Mouse (Mus musculus) heart, embryonic 11.5 days (tissue): ENCODE results near the gene Ptprn2. TPM values are rescaled to one million over a fixed set of nuclear protein-coding genes. Genes with fewer than 3 reads are reported as not detected.

Experiments used
- ATAC-seq: fragments of 200-750 bp; cut with Nextera tagmentation; replicated peaks from 2 replicates; pipeline ENCODE4 v1.8.0; 2017; ENCODE audit warnings: moderate library complexity; ENCODE audit not compliant: insufficient number of reproducible peaks, low FRiP score, low TSS enrichment
- H3K27ac ChIP-seq: fragments of 300-500 bp; sonication (generic); 2 replicates; pipeline ENCODE4 v1.5.1; 2014; ENCODE audit warnings: mild to moderate bottlenecking, low read depth, low read length
- H3K27me3 ChIP-seq: fragments of 300-500 bp; sonication (generic); 2 replicates; pipeline ENCODE4 v1.6.1; 2014; ENCODE audit warnings: mild to moderate bottlenecking, low read length, mixed read lengths; ENCODE audit not compliant: control insufficient read depth, insufficient read depth
- H3K36me3 ChIP-seq: fragments of 300-500 bp; sonication (generic); 2 replicates; pipeline ENCODE4 v1.6.1; 2014; ENCODE audit warnings: mild to moderate bottlenecking, low read length, moderate library complexity, mixed read lengths; ENCODE audit not compliant: control insufficient read depth, insufficient read depth
- H3K4me1 ChIP-seq: fragments of 300-500 bp; sonication (generic); 2 replicates; pipeline ENCODE4 v1.6.1; 2014; ENCODE audit warnings: low read length; ENCODE audit not compliant: control insufficient read depth, insufficient read depth
- H3K4me2 ChIP-seq: fragments of 300-500 bp; sonication (generic); 2 replicates; pipeline ENCODE4 v1.6.1; 2014; ENCODE audit warnings: mild to moderate bottlenecking, moderate library complexity
- H3K4me3 ChIP-seq: fragments of 300-500 bp; sonication (generic); 2 replicates; pipeline ENCODE4 v1.5.1; 2014; ENCODE audit warnings: low read depth, low read length
- H3K9ac ChIP-seq: fragments of 300-500 bp; sonication (generic); 2 replicates; pipeline ENCODE4 v1.6.1; 2014; ENCODE audit warnings: mild to moderate bottlenecking, low read depth, low read length, moderate library complexity
- H3K9me3 ChIP-seq: fragments of 300-500 bp; sonication (generic); replicated peaks from 2 replicates; pipeline ENCODE4 v1.6.1; 2016; ENCODE audit warnings: low read length; ENCODE audit not compliant: control insufficient read depth
- WGBS: fragments of 180-500 bp; shearing (Covaris S2); extraction: QIAGEN DNeasy Blood & Tissue Kit; methylation state at CpG from one replicate; pipeline ENCODE4 v1.1.7; 2014; ENCODE audit not compliant: insufficient replicate concordance; 5-methylcytosine and 5-hydroxymethylcytosine counted together
- polyA plus RNA-seq: library from polyadenylated mRNA; unstranded; fragments of >200 nt; fragmentation: Nextera tagmentation; extraction: Ambion mirVana; gene quantifications from 2 replicates; pipeline ENCODE4 v1.2.1, GENCODE M21; 2014

Gene Ptprn2
- polyA plus RNA-seq, 1 experiment from 2014 or later: not detected

- WGBS: 84% methylated on average over 5 of the region's 5 CpGs
- Histone ChIP-seq H3K9me3 (no peaks in the 10 kb centered on the region), H3K4me1 (no peaks in the 10 kb centered on the region), H3K4me3 (no peak overlapping the region), H3K27me3 (no peaks in the 10 kb centered on the region), H3K36me3 (no peaks in the 10 kb centered on the region), H3K4me2 (no peak overlapping the region), H3K27ac (no peak overlapping the region), H3K9ac (no peak overlapping the region)
- no peak for ATAC-seq
These were observed 317.8 kb downstream of the Ptprn2 start for GRCm38 (mm10) chr12:116803331-116803730.

GRCm38 (mm10) chr12:116804712-116805111 lies 319.2 kb downstream of the Ptprn2 start:
- Histone ChIP-seq H3K36me3 (no peaks in the 10 kb centered on the region), H3K9me3 (no peaks in the 10 kb centered on the region), H3K9ac (no peak overlapping the region), H3K27ac (no peak overlapping the region), H3K4me1 (no peaks in the 10 kb centered on the region), H3K4me2 (no peak overlapping the region), H3K27me3 (no peaks in the 10 kb centered on the region), H3K4me3 (no peak overlapping the region)
- ATAC-seq: no peak
- WGBS: 51% methylated on average over 2 of the region's 2 CpGs

- Histone ChIP-seq H3K4me1 (no peaks in the 10 kb centered on the region), H3K4me3 (no peak overlapping the region), H3K9ac (no peak overlapping the region), H3K4me2 (no peak overlapping the region), H3K36me3 (no peaks in the 10 kb centered on the region), H3K9me3 (no peaks in the 10 kb centered on the region), H3K27ac (no peak overlapping the region), H3K27me3 (no peaks in the 10 kb centered on the region)
- WGBS: 37% methylated on average over 2 of the region's 2 CpGs
- no peak for ATAC-seq
These were observed 319.7 kb downstream of the Ptprn2 start for GRCm38 (mm10) chr12:116805129-116805809.

GRCm38 (mm10) chr12:116806089-116806488 lies 320.6 kb downstream of the Ptprn2 start:
- H3K4me3 ChIP-seq: no peak overlapping the region
- no peaks in the 10 kb centered on the region for H3K9me3 ChIP-seq
- H3K4me2 ChIP-seq: no peak overlapping the region
- no peak overlapping the region for H3K9ac ChIP-seq
- no peaks in the 10 kb centered on the region for H3K4me1 ChIP-seq
- ATAC-seq: no peak
- H3K27ac ChIP-seq: no peak overlapping the region
- H3K27me3 ChIP-seq: no peaks in the 10 kb centered on the region
- no peaks in the 10 kb centered on the region for H3K36me3 ChIP-seq
- 82% methylated on average over 2 of the region's 2 CpGs for WGBS

- no peaks in the 10 kb centered on the region for H3K36me3 ChIP-seq
- H3K9me3 ChIP-seq: no peaks in the 10 kb centered on the region
- WGBS: 77% methylated on average over 5 of the region's 5 CpGs
- ATAC-seq: no peak
- no peak overlapping the region for H3K27ac ChIP-seq
- no peak overlapping the region for H3K9ac ChIP-seq
- no peaks in the 10 kb centered on the region for H3K27me3 ChIP-seq
- no peaks in the 10 kb centered on the region for H3K4me1 ChIP-seq
- no peak overlapping the region for H3K4me3 ChIP-seq
- H3K4me2 ChIP-seq: no peak overlapping the region
These were observed 327.5 kb downstream of the Ptprn2 start for GRCm38 (mm10) chr12:116813012-116813411.

- H3K4me2 ChIP-seq: no peak overlapping the region
- no peaks in the 10 kb centered on the region for H3K4me1 ChIP-seq
- no peaks in the 10 kb centered on the region for H3K9me3 ChIP-seq
- no peak for ATAC-seq
- H3K4me3 ChIP-seq: no peak overlapping the region
- no peaks in the 10 kb centered on the region for H3K27me3 ChIP-seq
- WGBS: 44% methylated on average over 2 of the region's 2 CpGs
- no peaks in the 10 kb centered on the region for H3K36me3 ChIP-seq
- H3K27ac ChIP-seq: no peak overlapping the region
- no peak overlapping the region for H3K9ac ChIP-seq
These were observed 334.3 kb downstream of the Ptprn2 start for GRCm38 (mm10) chr12:116819836-116820235.

- Histone ChIP-seq H3K9ac (no peak overlapping the region), H3K27ac (no peak overlapping the region), H3K9me3 (no peaks in the 10 kb centered on the region), H3K36me3 (no peaks in the 10 kb centered on the region), H3K4me1 (no peaks in the 10 kb centered on the region), H3K4me2 (no peak overlapping the region), H3K27me3 (no peaks in the 10 kb centered on the region), H3K4me3 (no peak overlapping the region)
- WGBS: 87% methylated on average over 3 of the region's 3 CpGs
- no peak for ATAC-seq
These were observed 337.8 kb downstream of the Ptprn2 start for GRCm38 (mm10) chr12:116823341-116823740.

- Histone ChIP-seq H3K4me1 (no peaks in the 10 kb centered on the region), H3K9ac (no peak overlapping the region), H3K4me2 (no peak overlapping the region), H3K27ac (no peak overlapping the region), H3K4me3 (no peak overlapping the region), H3K27me3 (no peaks in the 10 kb centered on the region), H3K9me3 (no peaks in the 10 kb centered on the region), H3K36me3 (no peaks in the 10 kb centered on the region)
- ATAC-seq: no peak
- WGBS: 33% methylated on average over 7 of the region's 7 CpGs
These were observed 342.2 kb downstream of the Ptprn2 start for GRCm38 (mm10) chr12:116827748-116828147.

- no peaks in the 10 kb centered on the region for H3K9me3 ChIP-seq
- H3K4me2 ChIP-seq: no peak overlapping the region
- H3K36me3 ChIP-seq: no peaks in the 10 kb centered on the region
- no peak overlapping the region for H3K4me3 ChIP-seq
- ATAC-seq: no peak
- H3K27me3 ChIP-seq: no peaks in the 10 kb centered on the region
- 71% methylated on average over 3 of the region's 3 CpGs for WGBS
- no peaks in the 10 kb centered on the region for H3K4me1 ChIP-seq
- H3K27ac ChIP-seq: no peak overlapping the region
- no peak overlapping the region for H3K9ac ChIP-seq
These were observed 353.2 kb downstream of the Ptprn2 start for GRCm38 (mm10) chr12:116838611-116839192.
